Mouse (Mus musculus) Patski (cell line): ENCODE results near the gene Cd2bp2. TPM values are rescaled to one million over a fixed set of nuclear protein-coding genes. Genes with fewer than 3 reads are reported as not detected.
A peak's percentile ranks its signal among the peaks of the same experiment; 100 is the strongest.
"Not testable (repeated sequence)": the region's sequence is repeated elsewhere in the genome, so short reads cannot be mapped to it uniquely, and the experiment has no call there.

Source experiments
- ATAC-seq: fragments of 100-300 bp; one replicate; pipeline ENCODE4 v1.8.0; 2021
- CTCF ChIA-PET: fragments of 350-600 bp; sonication (Branson Sonifier 250); formaldehyde crosslinking; loops from one replicate; lab custom pipeline; 2022; ENCODE audit warnings: inconsistent platforms; lab: Charles Lee
- POLR2A ChIA-PET: fragments of 350-600 bp; sonication (Branson Sonifier 250); formaldehyde crosslinking; loops from one replicate; lab custom pipeline; 2022; ENCODE audit warnings: antibody characterized with exemption, inconsistent platforms; lab: Charles Lee
- DNase-seq: peaks from one replicate; pipeline ENCODE4 v3.0.0-alpha.2; 2011; ENCODE audit warnings: low read depth, low spot score
- H3K27me3 ChIP-seq: fragments of 371-371 bp; one replicate; pipeline ENCODE4 v1.5.1; 2021
- CTCF ChIP-seq: fragments of 100-300 bp; IDR thresholded peaks from one replicate; pipeline ENCODE4 v1.5.1; 2021
- in situ Hi-C: fragments of 300-500 bp; cut with MboI; formaldehyde crosslinking; loops from 3 replicates; pipeline ENCODE4 v1.11.1; 2018; ENCODE audit warnings: low pct_unique_long_range_greater_than_20kb, mixed read lengths
- polyA plus RNA-seq: library from polyadenylated mRNA; unstranded; gene quantifications from one replicate; pipeline ENCODE4 v1.2.3, GENCODE M21; 2021

Gene Cd2bp2
- polyA plus RNA-seq, 1 experiment from 2014 or later, result 66.6 TPM

DNA sequence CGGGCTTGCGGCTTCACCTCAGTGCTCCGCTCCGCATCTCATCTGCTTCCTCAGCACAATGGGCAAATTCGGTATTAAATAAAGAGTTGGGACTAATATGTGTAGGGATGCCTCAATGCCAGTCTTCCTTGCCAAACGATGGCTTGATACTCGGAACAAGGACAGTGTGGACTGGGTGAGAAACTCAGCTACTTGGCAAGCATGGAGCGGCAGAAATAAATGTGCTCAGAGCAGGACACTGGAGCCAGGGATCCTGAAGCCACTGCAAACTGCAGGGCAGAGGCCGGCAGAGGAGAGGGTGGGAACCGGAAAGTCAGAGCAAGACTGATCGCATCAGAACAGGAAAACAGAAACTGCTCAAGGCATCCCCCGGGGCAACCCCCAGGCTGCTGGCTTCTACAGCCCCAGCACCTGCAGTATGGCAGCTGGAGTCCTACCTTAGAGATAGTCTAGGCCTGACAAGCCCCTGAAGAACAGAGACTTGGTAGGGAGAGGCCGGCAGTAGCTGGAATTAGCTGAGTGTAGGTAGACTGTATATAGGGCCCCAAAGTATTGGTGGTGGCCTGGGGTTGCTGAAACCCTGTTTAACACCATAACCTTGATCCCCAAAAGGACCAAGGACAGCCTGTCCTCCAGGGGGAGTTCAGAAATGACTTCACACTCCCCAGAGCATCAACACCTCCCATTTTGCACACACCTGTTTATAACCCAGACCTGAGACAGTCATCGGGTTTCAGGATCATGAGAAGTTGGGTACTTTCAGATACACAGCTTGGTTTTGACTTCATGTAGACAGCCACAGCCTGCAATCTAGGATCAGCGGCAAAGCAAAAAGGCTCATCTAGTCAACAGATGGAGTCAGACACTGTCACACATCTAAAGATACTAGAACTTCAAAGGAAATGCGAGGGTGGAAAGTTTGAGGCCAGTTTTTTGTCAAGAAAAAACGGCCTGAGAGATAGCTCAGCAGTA is 7.3 kb downstream of the Cd2bp2 start:
- ATAC-seq, result no peak
- ChIA-PET POLR2A (no interaction called here), CTCF (interaction anchor here (1.1 kb wide), 1 partner anchor 59 kb away, joined by 3 read pairs; no protein-coding TSS in a partner anchor)

DNA sequence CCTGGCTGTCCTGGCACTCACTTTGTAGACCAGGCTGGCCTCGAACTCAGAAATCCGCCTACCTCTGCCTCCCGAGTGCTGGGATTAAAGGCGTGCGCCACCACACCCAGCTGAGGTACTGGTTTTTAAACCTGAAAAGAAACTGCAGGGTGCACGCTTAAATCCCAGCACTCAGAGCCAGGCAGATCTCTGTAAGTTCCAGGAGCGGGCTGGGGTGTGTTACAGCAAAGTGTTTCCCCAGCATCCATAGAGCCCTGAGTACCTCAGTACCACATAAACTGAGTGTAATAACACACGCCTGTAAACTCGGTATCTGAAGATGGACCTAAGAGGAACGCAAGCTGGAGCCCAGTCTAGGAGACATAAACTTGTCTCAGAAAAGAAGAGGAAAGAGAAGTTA is 8.5 kb downstream of the Cd2bp2 start:
- ChIA-PET POLR2A (no interaction called here), CTCF (no interaction called here)
- TF ChIP-seq CTCF, result no peak
- H3K27me3 ChIP-seq, result no peaks in the 10 kb centered on the region
- DNase-seq (no peak), ATAC-seq (no peak)
- in situ Hi-C loops, result no loop called here

More for the DNA sequence above, 7.3 kb downstream of the Cd2bp2 start:
- no peak for TF ChIP-seq CTCF
- no peak for DNase-seq
- in situ Hi-C loops, result no loop called here
- no peaks in the 10 kb centered on the region for H3K27me3 ChIP-seq

DNA sequence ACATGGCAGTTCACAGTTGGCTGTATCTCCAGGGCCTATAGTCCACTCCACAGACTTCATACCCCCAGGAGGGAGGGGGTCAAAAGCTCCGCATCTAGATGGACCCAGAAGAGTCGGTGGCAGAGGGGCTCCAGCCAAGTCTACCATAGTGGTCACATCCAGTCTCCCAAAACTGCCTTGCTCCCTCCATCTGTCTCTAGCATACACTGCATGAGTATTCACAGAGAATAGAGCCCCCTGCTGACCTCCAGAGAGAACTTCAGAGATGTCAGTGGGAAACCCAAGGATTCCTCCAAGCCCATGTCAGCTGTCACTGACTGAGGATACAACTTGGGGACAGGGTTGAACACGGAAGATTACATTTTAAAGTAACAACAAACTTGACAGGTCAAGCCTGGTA is 10.2 kb downstream of the Cd2bp2 start:
- ATAC-seq (no peak), DNase-seq (no peak)
- in situ Hi-C loops, result no loop called here
- ChIA-PET POLR2A (no interaction called here), CTCF (interaction anchor here (1.1 to 1.4 kb wide), 2 partner anchors 51 to 56 kb away, joined by 4 read pairs; no protein-coding TSS in a partner anchor)
- no peaks in the 10 kb centered on the region for H3K27me3 ChIP-seq
- peak; percentile 77 for TF ChIP-seq CTCF

DNA sequence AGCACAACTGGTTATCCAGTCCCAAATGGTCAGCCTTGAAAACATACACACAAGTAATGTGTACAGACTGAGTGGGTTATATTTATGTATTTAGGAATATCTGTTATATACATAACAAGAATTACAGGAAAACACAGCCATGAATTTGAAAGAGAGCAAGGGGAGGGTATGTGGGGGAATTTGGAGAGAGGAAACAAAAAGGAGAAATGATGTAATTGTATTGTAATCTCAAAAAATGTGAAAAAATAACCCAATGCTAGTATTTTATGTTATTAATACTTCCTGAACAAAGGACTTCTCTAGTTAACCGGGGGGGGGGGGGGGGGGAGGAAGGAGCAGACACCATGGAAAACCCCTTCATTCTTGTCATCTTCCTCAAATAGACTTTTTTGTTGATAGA is 11.1 kb downstream of the Cd2bp2 start:
- DNase-seq, result no peak
- TF ChIP-seq CTCF, result no peak
- POLR2A ChIA-PET, result no interaction called here
- no peaks in the 10 kb centered on the region for H3K27me3 ChIP-seq
- CTCF ChIA-PET, result interaction anchor here (1.0 to 1.4 kb wide), 4 partner anchors 40 to 69 kb away, joined by 3 to 4 read pairs (median 4); no protein-coding TSS in a partner anchor
- ATAC-seq, result no peak
- in situ Hi-C loops, result loop anchor here (5.0 kb wide), 1 partner anchor 52 kb away; no protein-coding TSS in a partner anchor

DNA sequence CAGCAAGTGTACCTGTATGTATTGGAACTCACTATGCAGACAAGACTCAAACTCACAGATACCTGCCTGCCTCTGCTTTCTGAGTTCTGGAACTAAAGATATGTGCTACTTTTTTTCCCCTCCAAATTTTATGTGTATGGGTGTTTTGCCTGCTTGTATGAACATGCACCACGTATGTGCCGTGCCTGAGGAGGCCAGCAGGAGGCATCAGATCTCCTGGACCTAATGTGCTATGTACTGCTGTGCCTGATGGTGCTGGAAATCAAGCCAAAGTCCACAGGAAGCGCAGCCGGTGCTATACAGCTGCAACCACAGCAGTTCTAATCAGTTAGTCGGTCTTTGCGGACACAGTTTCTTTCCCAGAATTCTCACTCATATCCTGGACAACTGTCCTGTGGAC is 12.0 kb downstream of the Cd2bp2 start:
- CTCF ChIA-PET, result interaction anchor here (1.0 to 1.1 kb wide), 2 partner anchors 39 to 68 kb away, joined by 3 read pairs; no protein-coding TSS in a partner anchor
- in situ Hi-C loops, result loop anchor here (5.0 kb wide), 1 partner anchor 52 kb away; no protein-coding TSS in a partner anchor
- no peaks in the 10 kb centered on the region for H3K27me3 ChIP-seq
- ATAC-seq, result no peak
- POLR2A ChIA-PET, result no interaction called here
- DNase-seq, result no peak
- no peak for TF ChIP-seq CTCF

DNA sequence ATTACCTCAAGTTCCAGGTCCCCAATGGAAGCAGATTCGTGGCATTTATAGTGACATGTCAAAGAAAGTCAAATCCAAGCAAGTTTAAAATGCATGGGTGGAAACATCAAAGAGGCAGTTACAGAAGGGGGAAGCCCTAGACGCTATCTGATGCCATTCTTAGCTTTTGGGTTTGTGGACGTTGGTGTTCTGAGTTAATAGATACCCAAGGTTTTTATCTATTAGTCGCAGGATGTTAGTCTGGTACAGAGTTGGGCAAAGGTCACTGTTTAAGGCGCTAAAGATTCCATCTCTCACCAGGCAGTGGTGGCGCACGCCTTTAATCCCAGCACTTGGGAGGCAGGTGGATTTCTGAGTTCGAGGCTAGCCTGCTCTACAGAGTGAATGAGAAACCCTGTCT is 12.5 kb downstream of the Cd2bp2 start:
- H3K27me3 ChIP-seq, result no peaks in the 10 kb centered on the region
- no peak for TF ChIP-seq CTCF
- ChIA-PET POLR2A (no interaction called here), CTCF (interaction anchor here (1.4 to 2.3 kb wide), 3 partner anchors 10 to 69 kb away, joined by 4 to 10 read pairs (median 4); no protein-coding TSS in a partner anchor)
- no peak for DNase-seq
- in situ Hi-C loops, result loop anchor here (5.0 kb wide), 1 partner anchor 51 kb away; no protein-coding TSS in a partner anchor
- no peak for ATAC-seq

DNA sequence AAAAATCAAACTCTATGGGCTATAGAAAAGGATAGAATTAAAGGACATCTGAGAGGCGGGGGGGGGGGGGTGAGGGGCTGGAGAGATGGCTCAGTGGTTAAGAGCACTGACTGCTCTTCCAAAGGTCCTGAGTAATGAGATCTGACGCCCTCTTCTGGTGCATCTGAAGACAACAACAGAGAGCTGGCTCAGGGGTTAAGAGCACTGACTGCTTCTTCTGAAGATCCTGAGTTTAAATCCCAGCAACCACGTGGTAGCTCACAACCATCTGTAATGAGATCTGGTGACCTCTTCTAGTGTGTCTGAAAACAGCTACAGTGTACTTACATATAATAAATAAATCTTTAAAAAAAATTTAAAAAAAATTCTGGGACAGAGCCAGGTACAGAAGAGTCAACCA is 14.1 kb downstream of the Cd2bp2 start:
- H3K27me3 ChIP-seq, POLR2A ChIA-PET, DNase-seq, ATAC-seq: not testable (repeated sequence)
- CTCF ChIA-PET, result interaction anchor here (1.0 to 2.3 kb wide), 3 partner anchors 12 to 52 kb away, joined by 3 to 10 read pairs (median 4); no protein-coding TSS in a partner anchor
- in situ Hi-C loops, result loop anchor here (5.0 kb wide), 1 partner anchor 49 kb away; no protein-coding TSS in a partner anchor

DNA sequence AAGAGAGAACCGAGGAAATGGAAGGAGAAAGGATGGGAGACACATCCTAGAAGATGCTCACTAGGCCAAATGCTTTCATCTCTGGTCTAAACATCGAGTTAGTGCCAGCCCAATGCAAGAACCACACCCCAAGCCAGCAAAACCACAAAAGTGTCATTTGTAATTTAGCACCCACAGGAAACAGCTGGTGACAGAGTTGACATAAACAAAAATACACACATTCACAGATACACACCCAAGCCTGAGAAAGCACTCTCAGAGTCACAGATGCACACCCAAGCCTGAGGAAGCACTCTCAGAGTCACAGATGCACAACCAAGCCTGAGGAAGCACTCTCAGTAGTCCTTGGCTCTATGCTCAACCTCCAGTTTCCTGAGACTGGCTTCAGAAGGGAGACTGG is 15.1 kb downstream of the Cd2bp2 start:
- DNase-seq (no peak), ATAC-seq (no peak)
- CTCF ChIA-PET, result no interaction called here
- in situ Hi-C loops, result loop anchor here (5.0 kb wide), 1 partner anchor 48 kb away; no protein-coding TSS in a partner anchor
- no peaks in the 10 kb centered on the region for H3K27me3 ChIP-seq
- no peak for TF ChIP-seq CTCF
- POLR2A ChIA-PET, result no interaction called here

DNA sequence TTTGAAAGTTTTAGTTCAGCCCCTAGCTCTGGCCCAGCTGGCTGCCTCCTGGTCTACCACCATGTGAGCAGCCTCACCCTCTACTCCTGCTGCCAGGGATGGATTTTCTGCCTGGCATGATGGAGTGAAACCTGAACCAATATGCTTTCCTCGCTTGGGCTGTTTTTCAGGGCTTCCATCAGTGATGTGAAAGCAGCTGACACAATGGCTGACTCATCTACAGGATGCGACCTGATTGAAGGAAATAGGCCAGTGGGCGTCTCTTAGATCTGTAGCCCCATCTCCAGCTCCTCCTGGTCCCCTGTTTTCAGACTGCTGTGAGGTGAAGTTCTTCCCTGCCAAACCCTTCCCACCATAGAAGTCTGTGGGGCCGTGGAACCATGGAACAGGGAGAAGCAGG is 18.9 kb downstream of the Cd2bp2 start:
- TF ChIP-seq CTCF, result no peak
- POLR2A ChIA-PET, result no interaction called here
- ATAC-seq (no peak), DNase-seq (no peak)
- CTCF ChIA-PET, result no interaction called here
- in situ Hi-C loops, result no loop called here
- no peaks in the 10 kb centered on the region for H3K27me3 ChIP-seq

DNA sequence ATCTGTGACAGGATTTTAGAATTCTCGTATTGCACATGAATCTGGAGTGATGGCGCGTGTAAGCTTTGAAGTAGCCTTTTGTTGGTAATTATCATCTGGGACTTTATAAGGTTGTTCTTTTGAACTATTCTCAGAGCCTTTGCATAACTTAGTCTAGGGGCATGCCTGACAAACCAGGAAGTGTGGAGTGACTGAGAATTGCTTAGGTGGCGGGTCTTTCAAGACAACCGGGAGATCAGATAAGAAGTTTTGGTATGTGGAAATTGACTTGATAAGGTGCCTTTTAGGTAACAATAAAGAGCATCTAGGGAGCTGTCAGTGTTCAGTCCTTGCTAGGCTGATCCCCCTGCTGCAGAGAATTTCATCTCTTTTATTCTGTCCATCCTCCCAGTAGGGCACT is 29.3 kb downstream of the Cd2bp2 start:
- in situ Hi-C loops, result no loop called here
- no peak for ATAC-seq
- DNase-seq, result no peak
- TF ChIP-seq CTCF, result no peak
- no peaks in the 10 kb centered on the region for H3K27me3 ChIP-seq
- CTCF ChIA-PET, result no interaction called here
- POLR2A ChIA-PET, result no interaction called here
